Mouse (Mus musculus): ENCODE data around the gene Gm6583.
"Not testable (repeated sequence)": the region's sequence is repeated elsewhere in the genome, so short reads cannot be mapped to it uniquely, and the experiment has no call there.

Gene Gm6583

DNA sequence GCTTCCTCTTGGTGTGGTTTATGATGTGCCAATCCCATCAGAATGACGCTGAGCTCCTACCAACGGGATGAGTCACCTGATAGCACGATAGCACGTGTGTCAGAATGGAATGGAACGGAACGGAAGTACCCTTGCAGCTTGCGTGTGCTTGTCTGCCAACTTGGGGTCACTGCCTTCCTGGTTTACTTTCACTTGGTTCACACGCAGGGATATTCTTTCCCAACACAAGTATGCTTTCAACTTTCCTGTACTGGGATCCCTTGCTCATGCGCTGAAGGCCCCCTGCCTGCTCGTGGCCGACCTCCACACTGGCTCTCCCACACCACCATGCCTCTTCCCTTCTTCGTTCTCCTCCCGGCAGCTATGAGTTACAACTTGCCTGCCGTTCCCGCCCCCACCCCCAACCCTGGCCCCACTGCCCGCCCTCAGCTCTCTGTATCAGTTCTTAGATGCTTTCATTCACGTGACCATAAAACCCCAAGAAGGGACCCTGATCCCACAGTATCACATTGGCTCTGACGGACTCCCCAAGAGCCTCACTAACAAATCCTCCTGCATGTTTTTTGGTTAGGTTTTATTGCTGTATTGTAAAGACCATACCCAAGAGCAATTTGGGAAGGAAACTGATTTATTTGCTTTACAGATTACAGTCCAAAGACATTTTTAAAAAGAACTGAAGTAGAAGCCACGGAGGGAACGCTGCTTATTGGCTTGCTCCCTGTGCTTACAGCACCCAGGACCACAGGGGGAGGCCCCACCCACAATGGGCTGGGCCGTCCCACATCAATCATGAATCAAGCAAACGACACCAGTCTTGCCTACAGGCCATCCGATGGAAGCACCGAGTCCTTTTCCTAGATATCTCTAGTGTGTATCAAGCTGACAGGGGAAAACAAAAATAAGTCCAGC, 30.9 kb downstream of the Gm6583 start:
- DNase-seq = peak; percentile 64 to 73

DNA sequence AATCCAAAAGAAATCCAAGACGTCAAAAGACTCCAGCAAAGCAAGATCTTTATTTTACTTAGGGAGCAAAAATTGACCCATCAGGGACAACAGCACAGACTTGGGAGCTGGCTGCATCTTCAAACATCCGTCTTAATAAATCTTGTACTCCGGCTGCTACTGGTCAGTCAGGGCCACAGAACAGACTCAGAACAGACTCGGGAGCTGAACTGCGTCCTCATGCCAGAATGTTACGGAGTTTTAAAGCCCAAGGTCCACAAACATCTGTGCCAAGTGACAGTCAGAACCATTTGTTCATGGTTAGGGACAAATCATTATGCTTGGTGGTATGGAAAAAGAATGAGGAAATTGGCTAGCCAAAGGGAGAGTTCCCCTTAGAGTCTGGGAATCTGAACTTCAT, 32.6 kb downstream of the Gm6583 start:
- no peak for DNase-seq

GRCm38 (mm10) chr5:112321376-112321775, 34.5 kb downstream of the Gm6583 start:
- no peak for DNase-seq

DNA sequence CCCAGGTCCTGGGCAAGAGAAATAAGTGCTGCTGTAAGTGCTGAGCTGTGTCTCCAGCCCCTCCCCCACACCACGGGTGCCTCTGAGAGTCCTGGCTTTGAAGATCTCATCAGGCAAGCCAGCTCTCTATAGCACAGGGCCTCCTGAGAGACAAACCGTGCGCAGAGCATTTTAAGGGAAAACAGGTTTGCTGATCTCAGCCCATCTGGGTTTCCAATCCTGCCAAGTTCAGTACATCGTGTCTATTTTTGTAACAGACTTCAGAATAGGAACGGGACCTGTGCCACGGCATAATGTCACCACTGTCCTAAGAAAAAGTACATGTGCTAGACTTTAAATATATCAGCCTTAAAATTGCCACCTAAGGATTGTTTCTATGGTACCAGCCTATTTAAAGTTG, 34.9 kb downstream of the Gm6583 start:
- no peak for DNase-seq

GRCm38 (mm10) chr5:112320379-112320778, 35.5 kb downstream of the Gm6583 start:
- DNase-seq = no peak

GRCm38 (mm10) chr5:112319343-112319742, 36.5 kb downstream of the Gm6583 start:
- not testable (repeated sequence) for DNase-seq

- DNase-seq = peak; percentile 32 to 60
Observed at GRCm38 (mm10) chr5:112317328-112317727, 38.5 kb downstream of the Gm6583 start.

- no peak for DNase-seq
Observed at GRCm38 (mm10) chr5:112316468-112316867, 39.4 kb downstream of the Gm6583 start.

- DNase-seq = no peak
Observed at GRCm38 (mm10) chr5:112313222-112313885, 42.5 kb downstream of the Gm6583 start.

DNA sequence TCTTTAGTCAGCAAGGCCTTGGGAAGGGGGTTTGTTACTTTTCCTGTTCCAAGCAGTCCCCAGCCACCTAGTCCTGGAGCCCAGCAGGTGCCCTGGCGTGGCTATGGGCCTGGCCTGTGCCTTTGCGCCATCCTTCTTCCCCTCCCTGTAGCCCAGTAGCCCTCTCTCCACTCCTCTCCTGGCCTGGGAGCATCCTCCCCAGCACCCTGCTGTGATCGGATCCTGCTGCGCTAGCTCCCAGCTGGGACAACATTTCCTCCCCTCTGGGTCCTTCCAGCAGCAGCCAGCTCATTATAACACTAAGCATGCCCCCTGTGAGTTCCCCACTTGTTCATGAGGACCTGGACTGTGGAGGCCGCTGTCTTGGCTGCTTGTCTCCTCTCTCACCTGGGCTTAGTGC, 50.0 kb downstream of the Gm6583 start:
- DNase-seq = no peak

All from lung, adult 18-20 months (tissue).